13 mouse cellular contexts compared by ENCODE assay signal in genomic region chr9:66813392-66813791, GRCm38 (mm10). TPM values are rescaled to one million over a fixed set of nuclear protein-coding genes. Genes with fewer than 3 reads are reported as not detected.
"Had no signal": no experiment of that assay in that cellular context is flagged by ENCODE, and none has a peak within 500 bp of the region (broad histone marks: within the 10 kb centered on the region; RNA-seq: fewer than 3 reads in every experiment).

No protein-coding gene starts in this region.

- H3K27ac ChIP-seq: intestine, embryonic 15.5 days; liver, embryonic 14.5 days; neural tube, embryonic 12.5 days; stomach, postnatal 0 days had no signal

- H3K4me3 ChIP-seq: intestine, embryonic 15.5 days; myocyte; neural tube, embryonic 12.5 days had no signal

- H3K27me3 ChIP-seq: neural tube, embryonic 12.5 days had no signal

- DNase-seq: kidney, adult 18-20 months; kidney, postnatal 14 days; left cerebral cortex, postnatal 4 days; lung, adult 18-20 months; midbrain, embryonic 14.5 days; right cerebral cortex, postnatal 14 days had no signal

- H3K36me3 ChIP-seq: intestine, embryonic 15.5 days; neural tube, embryonic 12.5 days had no signal

- H3K9me3 ChIP-seq: intestine, embryonic 15.5 days; neural tube, embryonic 12.5 days had no signal

- H3K4me1 ChIP-seq: intestine, embryonic 15.5 days; neural tube, embryonic 12.5 days had no signal

RNA-seq across cellular contexts. Expression of gene Gm10647, which starts 16.6 kb away (rescaled TPM):
- total RNA-seq: megakaryocyte-erythroid progenitor cell, adult 5-6 weeks; neutrophil, adult 5-6 weeks had no signal
- polyA plus RNA-seq: myocyte had no signal

RNA-seq across cellular contexts. Expression of gene Aph1b, which starts 18.1 kb away (rescaled TPM):
- total RNA-seq: megakaryocyte-erythroid progenitor cell, adult 5-6 weeks had no signal
